Mouse (Mus musculus) brain, embryonic 18.5 days (tissue): ENCODE results near the gene Mrps23.
"Not testable (repeated sequence)": the region's sequence is repeated elsewhere in the genome, so short reads cannot be mapped to it uniquely, and the experiment has no call there.

ENCODE experiments used
- DNase-seq: peaks from one replicate; pipeline ENCODE4 v3.0.0-alpha.2; 2012; ENCODE audit warnings: low read depth, low spot score

Gene Mrps23

DNA sequence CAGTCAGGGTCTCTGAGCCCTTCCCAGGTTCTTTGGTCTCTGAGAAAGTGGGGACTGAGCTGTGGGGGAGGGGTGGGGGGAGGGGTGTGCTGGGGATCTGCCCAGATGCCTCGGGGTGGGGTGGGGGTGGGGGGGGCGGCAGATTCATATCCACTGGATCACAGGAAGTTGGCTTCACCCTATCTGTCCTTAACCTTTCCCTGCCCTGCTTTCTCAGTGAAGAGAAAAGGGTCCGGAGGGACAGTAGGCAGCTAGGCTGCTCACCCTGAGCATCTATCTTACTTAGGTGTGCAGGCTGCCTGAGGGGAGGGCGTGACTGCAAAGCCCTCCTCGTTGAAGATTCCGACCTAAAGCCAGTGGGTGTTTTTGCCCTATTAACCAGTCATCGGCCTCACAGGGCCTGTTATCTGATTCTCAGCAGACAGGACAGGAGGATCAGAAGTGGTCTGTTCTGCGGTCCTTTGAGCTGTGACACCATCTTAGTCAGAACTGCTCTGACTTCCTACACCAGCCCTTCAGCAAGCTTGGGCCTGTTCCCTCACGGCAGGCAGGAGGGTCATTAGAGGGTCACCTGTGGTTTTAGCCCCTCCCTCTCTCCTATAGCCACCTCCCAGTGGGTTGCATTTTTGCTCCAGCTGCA is 30.7 kb upstream of the Mrps23 start:
- DNase-seq, result no peak

DNA sequence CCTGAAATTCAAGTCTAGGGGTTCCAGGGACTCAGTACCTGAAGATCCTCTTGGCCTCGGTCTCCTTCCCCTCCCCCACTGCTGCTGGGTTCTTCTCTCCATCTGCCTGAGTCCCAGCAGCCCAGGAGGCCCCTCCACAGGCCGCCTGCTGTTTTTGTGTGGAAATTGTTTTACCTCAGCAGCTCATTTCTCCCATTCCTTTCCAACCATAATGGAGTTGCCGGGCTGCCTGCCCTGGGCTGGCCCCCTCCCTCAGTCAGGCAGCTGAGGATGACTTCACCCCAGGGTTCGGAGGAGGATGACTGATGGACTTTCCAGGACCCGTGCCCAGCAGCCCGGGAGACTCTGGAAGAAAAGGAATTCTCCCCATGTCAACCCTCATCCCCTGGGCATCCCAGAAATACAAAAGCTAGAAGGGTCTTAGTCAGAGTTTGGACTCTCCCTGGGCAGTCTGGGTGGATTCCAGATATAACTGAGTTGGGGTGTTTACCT is 23.7 kb upstream of the Mrps23 start:
- DNase-seq, result no peak

DNA sequence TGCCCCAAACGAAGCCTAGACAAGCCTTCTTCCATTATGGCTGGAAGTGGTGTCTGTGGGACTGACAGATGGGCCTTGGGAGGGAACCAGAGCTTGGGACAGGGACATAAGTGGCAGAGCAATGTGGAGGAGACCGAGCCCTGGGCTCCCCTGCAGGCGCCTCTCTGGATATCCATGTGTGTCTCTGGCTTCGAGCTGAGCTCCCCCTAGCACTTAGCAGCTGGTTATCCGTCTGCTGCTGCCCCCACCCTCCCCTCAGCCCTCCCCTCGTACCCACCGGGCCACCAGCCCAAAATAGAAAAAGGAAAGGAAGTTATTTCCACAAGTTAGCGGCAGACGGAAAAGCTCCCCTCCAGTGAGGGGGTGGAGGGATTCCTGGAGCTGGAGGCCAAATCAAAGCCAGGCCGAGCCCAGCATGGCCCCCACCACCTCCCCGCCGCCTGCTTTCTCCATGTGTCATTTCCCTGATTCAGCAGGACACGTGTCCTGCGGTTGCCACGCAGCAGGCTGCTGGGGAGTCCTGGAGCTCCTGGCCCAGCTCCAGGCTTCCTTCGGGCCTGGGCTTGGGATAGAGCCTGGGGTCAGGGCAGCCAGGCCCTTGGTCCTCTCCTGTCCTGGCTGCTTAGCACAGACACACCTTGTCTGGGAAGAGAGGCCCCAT is 23.1 kb upstream of the Mrps23 start:
- DNase-seq, result peak; percentile 39

DNA sequence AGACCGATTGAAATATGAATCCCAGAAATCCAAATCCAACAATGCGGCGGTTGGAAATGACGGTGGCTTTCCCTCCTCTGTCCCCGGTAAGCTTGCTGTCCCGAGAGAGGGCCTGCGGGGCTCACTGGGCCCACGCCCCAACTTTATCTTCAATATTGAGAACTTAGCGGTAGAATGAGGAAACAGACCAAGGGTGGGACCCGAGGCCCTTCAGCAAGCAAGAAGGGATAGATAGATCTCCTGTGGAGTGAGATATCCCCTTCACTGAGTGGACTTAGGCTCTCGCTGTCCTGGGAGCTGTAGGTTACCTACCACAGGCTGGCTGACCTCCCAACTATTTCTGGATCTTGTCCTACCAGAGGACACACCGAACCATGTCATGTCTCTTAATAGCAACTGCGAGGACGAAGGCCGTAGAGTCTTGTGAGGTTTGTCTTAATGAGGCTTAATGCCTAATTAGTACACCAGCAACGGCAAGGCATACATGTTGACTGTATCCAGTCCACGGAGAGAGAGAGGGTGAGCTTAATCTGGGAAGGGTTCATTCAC is 19.5 kb upstream of the Mrps23 start:
- DNase-seq, result no peak

DNA sequence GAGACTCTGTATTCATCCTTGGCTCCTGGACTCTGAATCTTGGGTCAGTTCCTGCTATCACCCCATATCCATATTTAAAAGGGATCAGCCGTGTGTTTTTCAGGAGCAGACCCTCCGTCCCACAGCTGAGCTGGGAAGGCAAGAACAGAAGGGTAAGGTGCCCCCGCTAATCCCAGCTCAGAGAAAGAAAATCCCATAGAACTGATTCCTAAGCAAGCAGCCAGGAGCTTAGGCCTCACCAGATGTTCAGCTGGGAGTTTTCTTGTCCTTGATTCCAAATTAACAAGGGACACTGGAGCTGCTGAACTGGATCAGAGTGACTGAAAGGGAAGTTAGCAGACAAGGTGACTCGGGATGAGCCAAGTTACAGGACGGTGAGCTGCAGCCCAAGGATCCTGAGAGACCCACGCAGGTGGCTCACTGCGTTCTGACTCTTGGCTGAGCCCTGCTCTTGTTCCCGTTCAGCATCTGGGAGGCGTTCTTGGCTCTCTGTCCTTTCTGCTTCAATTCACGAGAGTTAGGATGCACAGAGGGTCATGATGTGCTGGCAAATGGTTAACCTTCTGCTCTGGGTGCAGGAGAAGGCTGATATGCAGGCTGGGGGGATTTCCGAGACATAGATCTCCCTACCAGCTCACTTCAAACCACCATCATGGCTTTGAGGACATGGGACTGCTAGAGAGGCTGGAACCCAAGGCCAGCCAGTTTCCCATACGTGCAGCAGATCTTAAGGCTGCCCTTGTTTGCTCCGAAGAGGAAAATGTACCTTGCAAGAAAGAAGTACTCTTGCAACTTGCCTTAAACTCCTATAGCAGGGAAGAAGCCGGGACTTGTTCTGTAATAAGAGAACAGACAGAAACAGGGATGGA is 17.9 kb upstream of the Mrps23 start:
- DNase-seq, result no peak

DNA sequence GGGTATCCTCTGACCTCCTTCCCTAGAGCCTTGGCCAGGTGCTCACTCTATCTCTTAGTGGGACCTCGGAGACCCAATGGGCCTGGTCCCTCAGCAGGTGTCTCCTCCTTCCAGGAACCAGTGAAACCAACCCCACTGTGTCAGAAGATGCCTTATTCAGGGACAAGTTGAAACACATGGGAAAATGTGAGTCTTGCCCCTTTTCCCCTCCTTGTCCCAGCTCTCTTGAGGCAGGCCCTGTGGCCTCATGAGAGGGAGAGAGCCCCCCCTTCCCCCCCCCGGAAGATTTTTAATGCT is 17.3 kb upstream of the Mrps23 start:
- DNase-seq, result no peak

DNA sequence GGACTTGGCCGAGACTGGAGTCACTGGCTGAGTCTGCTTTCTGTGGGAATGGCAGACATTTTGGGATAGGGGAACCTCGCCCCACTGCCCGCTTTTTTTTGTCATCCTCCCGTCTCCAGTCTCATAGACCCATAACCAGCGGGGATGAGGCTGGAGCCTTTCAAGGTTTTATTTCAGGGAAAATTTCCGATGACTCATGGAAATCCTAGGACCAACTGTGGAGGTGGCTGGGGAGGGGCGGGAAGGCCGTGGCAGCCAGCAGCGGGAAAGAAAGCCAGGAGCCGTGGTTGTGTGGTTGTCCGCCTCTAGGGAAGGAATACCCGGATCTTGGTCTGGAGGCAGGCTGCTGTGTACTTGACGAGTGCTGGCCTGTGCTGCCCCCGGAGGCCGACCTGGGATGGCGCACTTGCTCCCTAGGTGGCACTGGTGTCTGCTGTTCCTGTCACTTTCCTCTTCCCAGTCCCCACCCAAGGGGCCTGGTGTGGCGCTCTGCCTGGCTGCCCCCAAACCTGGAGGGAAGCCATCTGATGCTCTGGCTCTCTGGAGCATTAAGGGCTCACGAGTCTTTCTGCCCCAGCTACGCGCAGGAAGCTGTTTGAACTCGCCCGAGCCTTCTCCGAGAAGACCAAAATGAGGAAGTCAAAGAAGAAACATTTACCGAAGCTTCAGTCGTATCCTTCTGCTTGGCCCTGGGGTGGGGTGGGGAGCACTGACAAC is 16.6 kb upstream of the Mrps23 start:
- peak; percentile 58 for DNase-seq

DNA sequence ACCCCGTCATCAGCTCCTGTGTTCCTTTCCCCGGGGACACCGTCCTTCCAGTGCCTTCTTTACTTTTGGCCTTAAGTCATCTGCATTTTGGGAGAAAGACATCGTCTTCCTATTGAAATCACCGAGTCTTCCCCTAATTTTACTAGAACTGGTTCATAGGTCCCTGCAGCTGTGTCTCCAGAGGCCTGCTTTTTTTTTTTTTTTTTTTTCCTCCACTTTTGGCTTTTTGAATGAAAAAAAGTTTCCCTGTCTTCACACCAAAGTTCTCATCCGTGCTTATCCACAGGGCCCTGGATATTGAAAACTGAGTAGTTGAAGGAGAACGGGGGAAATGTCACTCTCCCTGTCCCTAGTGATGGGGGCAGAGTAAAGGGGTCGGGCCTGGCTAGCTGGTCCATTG is 16.0 kb upstream of the Mrps23 start:
- DNase-seq, result no peak

DNA sequence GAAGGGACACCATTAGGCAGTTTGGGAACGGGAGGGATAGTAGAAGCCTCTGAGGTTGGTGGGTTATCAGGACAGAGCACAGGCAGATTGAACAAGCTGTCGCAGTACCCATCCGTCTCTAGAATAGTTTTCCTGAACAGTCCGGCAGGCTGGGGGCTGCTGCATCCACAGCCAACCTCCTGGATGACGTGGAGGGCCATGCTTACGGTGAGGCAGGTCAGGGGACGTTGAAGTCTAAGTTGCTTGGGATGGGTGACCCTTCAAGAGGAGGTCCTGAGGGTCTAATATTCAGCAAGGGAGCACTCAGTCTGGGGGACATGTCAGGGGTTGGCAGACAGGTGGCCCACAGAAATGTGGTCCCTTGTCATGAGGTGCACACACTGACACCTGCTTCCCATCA is 15.6 kb upstream of the Mrps23 start:
- DNase-seq, result no peak

DNA sequence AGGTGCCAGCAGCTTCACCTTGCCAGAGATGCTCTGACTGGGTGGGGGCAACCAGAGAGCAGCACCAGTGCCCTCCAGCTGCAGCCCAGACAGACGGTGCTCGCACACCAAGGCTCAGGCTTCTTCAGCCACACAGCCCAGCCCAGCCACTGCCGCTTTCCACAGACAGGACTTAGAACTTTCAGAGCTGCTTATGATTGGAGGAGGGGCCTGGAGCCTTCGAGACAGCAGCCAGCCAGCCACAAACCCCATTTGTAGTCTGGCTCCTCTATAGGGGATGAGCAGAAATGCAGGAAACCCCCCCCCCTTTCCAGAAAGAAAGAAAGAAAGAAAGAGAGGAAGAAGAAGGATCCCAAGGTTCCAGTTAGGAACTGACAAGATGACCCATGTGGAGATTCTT is 11.6 kb upstream of the Mrps23 start:
- no peak for DNase-seq

DNA sequence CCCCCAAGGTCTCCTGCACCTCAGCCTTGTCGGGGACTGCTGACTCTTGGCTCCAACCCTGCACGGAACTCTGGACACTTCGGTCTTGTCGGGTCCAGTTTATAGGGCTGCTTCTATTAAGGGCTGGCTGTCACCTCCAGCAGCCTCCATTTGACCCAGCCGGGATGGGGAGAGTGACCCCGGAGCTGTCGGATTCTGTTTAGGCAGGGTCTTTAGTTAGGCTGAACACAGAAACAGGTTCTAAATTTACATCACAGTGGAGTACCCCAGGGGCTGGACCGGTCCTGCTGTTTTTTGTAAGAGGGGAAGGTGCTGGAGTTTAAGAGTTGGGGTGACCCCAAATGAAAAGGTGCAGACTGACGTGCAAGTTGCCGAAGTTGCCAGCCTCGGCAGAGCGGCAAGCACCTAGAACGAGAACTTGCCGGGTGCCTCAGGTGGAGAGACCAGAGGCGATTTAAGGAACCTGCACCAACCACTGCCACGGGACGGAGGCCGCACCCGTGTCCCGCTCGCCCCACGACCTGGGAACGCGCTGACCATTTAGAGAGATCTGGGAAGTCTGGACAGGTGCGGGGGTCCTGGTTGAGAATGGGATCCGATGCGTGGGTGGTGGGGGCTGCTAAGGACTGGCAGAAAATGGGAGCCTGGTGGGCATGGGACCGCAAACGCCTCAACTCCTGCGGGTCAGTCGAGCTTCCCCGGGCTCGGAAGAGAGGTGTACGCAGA is 10.9 kb upstream of the Mrps23 start:
- no peak for DNase-seq

DNA sequence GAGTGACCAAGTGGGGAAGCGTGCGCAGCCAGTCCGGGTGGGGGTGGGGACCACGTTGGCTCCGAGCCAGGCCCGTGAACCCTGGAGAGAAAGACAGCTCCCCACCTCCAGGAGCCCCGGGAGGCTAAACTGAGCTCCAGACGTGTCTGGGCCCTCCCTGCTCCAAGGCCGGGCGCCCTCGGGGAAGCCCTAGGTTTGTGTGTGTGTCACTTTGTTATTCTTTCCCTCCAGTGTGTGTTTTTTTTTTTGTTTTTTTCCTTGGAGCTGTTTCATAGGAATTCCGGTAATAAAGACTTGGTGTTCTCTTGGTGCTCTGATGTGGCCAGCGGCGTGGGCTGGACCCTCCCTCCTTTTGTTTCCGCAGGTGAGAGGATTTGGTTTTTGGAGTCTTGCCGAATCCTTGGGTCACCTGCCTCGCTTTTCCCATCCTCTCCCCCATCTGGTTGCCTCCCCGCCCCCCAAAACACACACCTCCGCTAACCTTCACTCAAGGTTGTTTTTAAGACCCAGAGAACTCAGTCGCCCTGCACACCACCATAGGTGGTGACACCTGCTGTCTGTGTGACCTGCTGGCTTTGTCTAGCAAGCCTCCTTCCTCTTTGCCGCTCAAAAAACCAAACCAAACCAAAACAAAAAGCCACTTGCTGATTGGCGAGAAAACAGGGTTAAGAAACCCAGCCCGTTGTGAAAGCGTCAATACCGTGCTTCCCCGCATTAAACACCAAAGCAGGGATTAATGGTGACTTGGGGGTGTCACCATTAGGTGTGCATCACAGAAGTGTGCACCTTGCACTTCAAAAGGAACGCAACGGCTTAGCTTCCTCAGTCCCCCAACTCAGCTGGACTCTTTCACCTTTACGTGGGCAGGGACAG is 10.1 kb upstream of the Mrps23 start:
- no peak for DNase-seq

DNA sequence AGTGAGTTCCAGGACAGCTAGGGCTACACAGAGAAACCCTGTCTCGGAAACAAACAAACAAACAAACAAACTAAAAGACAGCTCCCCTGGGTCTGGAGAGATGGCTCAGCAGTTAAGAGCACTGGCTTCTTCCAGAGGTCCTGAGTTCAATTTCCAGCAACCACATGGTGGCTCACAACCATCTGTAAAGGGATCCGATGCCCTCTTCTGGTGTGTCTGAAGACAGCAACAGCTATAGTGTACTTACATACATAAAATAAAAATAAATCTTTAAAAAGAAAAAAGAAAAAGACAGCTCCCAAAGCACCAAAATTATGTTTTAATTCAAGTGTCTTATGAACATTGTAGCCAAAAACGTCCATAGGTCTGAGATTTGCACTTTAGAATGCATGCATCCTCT is 8.5 kb upstream of the Mrps23 start:
- DNase-seq, result not testable (repeated sequence)

DNA sequence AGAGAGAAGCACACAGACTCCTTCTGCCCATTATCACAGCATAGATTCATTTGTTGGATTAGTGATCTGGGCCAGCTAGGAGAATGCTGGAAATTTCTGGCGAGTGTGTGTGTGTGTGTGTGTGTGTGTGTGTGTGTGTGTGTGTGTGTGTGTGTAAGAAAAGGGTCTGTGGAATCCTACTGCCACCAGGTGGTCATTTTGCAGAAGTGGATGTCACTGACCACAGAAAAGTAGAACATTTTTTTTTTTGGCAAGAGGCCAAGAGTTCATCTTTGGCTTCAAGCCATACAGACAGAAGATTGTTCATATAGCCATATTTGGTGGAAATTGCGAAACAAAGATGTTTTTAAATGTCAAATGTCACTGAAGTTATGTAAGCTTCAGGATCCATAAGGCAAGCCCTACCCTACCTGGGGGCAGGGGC is 7.0 kb upstream of the Mrps23 start:
- peak; percentile 54 for DNase-seq

DNA sequence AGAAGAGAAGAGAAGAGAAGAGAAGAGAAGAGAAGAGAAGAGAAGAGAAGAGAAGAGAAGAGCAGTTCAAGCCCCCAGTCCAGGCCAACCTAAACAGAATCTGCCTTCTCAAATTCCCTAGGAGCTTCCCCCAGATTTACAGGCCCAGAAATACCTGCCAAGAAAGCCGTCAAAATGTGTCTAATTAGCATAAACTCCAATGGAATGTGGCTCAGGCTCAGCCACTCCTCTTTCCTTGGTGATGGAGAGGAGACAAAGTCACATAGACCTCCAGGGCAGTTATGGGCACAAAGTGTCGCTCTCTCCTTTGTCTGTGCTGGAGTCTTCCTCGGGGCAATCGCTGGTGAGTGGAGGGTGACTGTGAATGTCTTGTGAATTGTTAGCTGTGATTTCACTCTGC is 6.0 kb upstream of the Mrps23 start:
- no peak for DNase-seq

DNA sequence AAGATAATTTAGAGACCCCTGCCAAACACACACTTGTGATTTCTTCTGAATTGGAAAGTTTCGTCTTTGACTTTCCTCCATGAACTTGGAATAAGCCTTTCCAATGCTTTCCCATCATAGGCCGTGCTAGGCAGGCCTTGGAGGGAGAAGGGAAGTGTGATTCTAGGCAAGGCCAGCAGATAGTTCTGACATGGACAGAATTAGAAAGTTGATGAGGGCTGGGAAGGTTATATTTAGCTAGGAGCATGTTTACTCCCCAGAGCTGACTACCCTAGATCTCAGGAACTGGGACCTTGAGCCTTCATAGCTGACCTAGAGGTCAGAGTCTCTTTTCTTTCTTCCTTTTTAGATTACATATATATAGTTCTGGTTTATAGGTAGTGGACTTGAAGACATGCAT is 3.0 kb upstream of the Mrps23 start:
- no peak for DNase-seq

DNA sequence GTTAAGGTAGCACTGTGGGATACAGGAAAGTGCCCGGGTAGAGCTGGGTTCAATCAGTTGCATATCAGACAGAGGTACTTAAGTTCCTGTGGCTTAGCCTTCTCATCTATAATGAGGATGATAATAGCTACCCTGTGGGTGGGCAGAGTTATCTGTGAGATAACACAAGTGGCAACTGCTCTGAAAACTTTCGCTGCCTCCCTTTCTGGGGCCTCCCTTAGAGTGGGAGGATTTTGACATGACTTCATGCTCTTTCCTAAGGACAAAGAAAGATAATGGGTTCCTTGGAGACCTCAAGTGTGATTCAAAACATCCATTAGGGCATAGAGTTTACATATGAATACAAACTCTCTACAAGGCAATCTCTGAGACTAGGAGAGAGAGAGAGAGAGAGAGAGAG is 2.1 kb upstream of the Mrps23 start:
- DNase-seq, result no peak

DNA sequence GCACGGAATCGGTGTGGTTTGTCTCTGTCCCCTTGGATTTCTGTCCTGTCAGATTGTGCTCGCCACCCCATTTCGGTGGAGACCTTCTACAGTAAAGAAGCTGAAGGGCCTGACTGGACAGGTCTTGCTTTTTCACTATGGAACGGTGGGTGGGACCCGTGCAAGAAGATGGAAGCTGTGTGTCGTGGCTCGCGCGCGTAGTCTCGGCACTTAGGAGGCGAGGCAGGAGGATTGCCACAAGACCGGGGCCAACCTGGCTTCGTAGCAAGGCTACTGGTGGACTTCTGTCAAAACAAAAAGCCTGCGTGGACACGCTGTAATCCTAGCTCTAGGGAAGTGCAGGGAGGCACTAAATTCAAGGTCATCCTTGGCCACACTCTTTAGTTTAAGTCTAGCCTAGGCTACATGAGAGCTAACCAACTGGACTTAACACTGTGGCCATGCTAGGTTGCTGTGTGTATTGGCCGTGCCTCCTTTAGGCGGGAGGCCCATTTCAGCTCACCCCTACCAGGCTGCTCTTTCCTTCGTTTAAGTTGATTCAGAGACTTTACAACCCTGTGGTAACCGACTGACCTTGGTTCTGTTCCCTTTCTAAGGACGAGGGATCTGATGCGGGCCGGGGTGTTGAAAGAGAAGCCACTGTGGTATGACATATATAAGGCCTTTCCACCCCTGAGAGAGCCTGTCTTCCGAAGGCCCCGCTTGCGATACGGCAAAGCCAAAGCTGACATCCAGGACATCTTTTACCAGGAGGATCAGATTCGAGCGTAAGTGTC is 593 bp downstream of the Mrps23 start:
- DNase-seq, result no peak

DNA sequence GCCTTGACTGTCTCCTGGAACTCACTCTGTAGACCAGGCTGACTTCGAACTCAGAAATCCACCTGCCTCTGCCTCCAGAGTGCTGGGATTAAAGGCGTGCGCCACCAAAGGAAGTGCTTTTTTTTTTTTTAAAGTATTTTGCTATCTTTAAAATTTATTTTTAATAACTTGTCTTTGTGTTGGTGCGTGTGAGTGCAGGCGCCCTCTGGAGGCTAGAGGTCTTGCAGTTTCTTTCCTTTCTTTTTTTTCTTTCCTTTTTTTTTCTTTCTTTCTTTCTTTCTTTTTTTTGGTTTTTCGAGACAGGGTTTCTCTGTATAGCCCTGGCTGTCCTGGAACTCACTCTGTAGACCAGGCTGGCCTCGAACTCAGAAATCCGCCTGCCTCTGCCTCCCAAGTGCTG is 2.4 kb downstream of the Mrps23 start:
- not testable (repeated sequence) for DNase-seq
